Mouse (Mus musculus) midbrain, embryonic 10.5 days (tissue): ENCODE measurements around the gene Tub. TPM values are rescaled to one million over a fixed set of nuclear protein-coding genes. Genes with fewer than 3 reads are reported as not detected.
A peak's percentile ranks its signal among the peaks of the same experiment; 100 is the strongest.

Experiments used
- DNase-seq: peaks from one replicate; pipeline ENCODE4 v3.0.0-alpha.2; 2017; ENCODE audit warnings: low spot score
- H3K27ac ChIP-seq: fragments of 300-500 bp; sonication (generic); replicated peaks from 2 replicates; pipeline ENCODE4 v1.5.1; 2016; ENCODE audit warnings: mild to moderate bottlenecking
- H3K27me3 ChIP-seq: fragments of 300-500 bp; sonication (generic); 2 replicates; pipeline ENCODE4 v1.6.1; 2016; ENCODE audit warnings: low read depth, mild to moderate bottlenecking; ENCODE audit not compliant: poor library complexity, severe bottlenecking
- H3K36me3 ChIP-seq: fragments of 300-500 bp; sonication (generic); 2 replicates; pipeline ENCODE4 v1.6.1; 2016; ENCODE audit warnings: mild to moderate bottlenecking, moderate library complexity
- H3K4me1 ChIP-seq: fragments of 300-500 bp; sonication (generic); 2 replicates; pipeline ENCODE4 v1.6.1; 2016
- H3K4me3 ChIP-seq: fragments of 300-500 bp; sonication (generic); 2 replicates; pipeline ENCODE4 v1.5.1; 2016; ENCODE audit warnings: mild to moderate bottlenecking, moderate library complexity
- H3K9me3 ChIP-seq: fragments of 300-500 bp; sonication (generic); replicated peaks from 2 replicates; pipeline ENCODE4 v1.6.1; 2016; ENCODE audit warnings: mild to moderate bottlenecking
- WGBS: fragments of 180-500 bp; shearing (Covaris S2); methylation state at CpG from one replicate; pipeline ENCODE4 v1.1.7; 2016; 5-methylcytosine and 5-hydroxymethylcytosine counted together
- polyA plus RNA-seq: library from polyadenylated mRNA; unstranded; fragments of >200 nt; fragmentation: Nextera tagmentation; extraction: Ambion mirVana; gene quantifications from 2 replicates; pipeline ENCODE4 v1.2.1, GENCODE M21; 2016

Tub gene
- polyA plus RNA-seq, 1 experiment from 2014 or later: 5.4 TPM

GRCm38 (mm10) chr7:108949301-108949700 is 837 bp upstream of the Tub start:
- Histone ChIP-seq H3K36me3 (peaks cover 19% of the 10 kb centered on the region), H3K27ac (no peak overlapping the region), H3K27me3 (peaks cover 60% of the 10 kb centered on the region), H3K9me3 (no peaks in the 10 kb centered on the region), H3K4me1 (peaks cover 33% of the 10 kb centered on the region), H3K4me3 (no peak overlapping the region)
- 25% methylated on average over 2 of the region's 2 CpGs for WGBS
- DNase-seq: no peak

- Histone ChIP-seq H3K27ac (peak overlapping the region; percentile 59; the same call in 1 of the 2 replicates), H3K27me3 (peaks cover 61% of the 10 kb centered on the region), H3K4me1 (peaks cover 33% of the 10 kb centered on the region), H3K4me3 (peak overlapping the region; percentile 74), H3K9me3 (no peaks in the 10 kb centered on the region), H3K36me3 (peaks cover 6% of the 10 kb centered on the region; the same call in 1 of the 2 replicates)
- WGBS: under 1% methylated on average over 52 of the region's 52 CpGs
- DNase-seq: peak; percentile 47
Measured at GRCm38 (mm10) chr7:108950762-108951331, 709 bp downstream of the Tub start.

DNA sequence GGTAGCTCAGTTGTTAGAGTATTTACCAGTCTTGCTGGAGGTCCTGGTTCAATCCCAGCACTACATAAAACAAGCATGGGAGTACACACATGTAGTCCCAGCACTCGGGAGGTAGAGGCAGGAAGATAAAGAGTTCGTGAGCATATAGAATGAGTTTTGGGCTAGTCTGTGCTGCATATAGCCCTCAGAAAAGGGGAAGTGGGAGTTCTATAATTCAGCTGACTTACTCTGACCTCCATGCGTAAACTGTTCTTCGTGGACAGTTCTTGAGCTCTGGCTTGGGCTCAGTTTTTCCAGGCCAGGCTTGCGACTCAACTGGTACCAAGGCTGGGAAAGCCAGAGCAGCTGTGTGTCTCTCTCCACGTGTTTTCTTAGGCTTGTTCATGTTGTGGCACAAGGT is 2.7 kb downstream of the Tub start:
- H3K4me1 ChIP-seq: peaks cover 33% of the 10 kb centered on the region
- H3K36me3 ChIP-seq: no peaks in the 10 kb centered on the region
- no peak for DNase-seq
- 86% methylated on average over 6 of the region's 6 CpGs for WGBS
- H3K4me3 ChIP-seq: no peak overlapping the region
- no peak overlapping the region for H3K27ac ChIP-seq
- H3K9me3 ChIP-seq: no peaks in the 10 kb centered on the region
- H3K27me3 ChIP-seq: peaks cover 61% of the 10 kb centered on the region

DNA sequence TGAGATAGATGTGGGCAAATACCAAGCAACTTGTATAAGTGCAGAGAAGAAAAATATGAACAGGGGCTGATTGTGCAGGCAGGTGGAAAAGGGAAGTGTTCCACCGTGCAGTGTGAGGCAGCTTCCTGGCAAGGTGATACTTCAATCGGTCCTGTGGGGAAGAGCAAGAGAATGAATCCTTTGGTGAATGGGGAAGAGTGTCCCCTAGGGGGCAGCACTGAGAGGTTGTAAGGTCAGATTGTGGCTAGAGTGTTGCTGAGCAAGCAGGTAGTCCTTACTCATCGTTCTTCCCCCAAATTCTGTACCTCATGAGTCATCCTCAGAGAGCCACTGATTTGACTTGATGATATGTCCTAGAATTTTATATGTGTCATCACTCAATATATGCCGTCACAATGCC is 4.0 kb downstream of the Tub start:
- Histone ChIP-seq H3K27ac (no peak overlapping the region), H3K4me3 (no peak overlapping the region), H3K36me3 (no peaks in the 10 kb centered on the region), H3K27me3 (peaks cover 53% of the 10 kb centered on the region), H3K4me1 (peaks cover 26% of the 10 kb centered on the region), H3K9me3 (no peaks in the 10 kb centered on the region)
- peak; percentile 41 for DNase-seq
- WGBS: 57% methylated on average over 4 of the region's 4 CpGs

DNA sequence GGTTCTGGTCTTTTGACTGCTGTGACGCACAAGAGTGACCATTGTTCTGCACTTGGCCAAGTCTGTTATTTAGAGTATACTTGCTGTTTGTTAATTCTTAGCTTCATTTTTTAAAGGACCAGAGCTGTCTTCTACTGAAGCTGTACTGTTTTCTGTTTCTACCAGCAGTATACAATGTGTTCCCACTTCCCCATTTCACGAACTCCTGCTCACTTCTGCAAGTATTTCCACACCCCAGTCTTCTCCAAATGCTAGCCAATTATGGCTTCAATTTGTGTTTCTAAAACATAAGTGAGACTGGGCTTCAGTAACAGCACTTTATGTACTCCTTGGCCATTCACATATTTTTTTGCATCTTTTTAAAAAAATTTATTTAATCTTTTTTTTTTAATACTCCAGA is 7.6 kb downstream of the Tub start:
- Histone ChIP-seq H3K4me1 (no peaks in the 10 kb centered on the region), H3K9me3 (no peaks in the 10 kb centered on the region), H3K27me3 (peaks cover 19% of the 10 kb centered on the region), H3K36me3 (no peaks in the 10 kb centered on the region), H3K4me3 (no peak overlapping the region), H3K27ac (no peak overlapping the region)
- no peak for DNase-seq
- WGBS: 81% methylated on average over 2 of the region's 2 CpGs

DNA sequence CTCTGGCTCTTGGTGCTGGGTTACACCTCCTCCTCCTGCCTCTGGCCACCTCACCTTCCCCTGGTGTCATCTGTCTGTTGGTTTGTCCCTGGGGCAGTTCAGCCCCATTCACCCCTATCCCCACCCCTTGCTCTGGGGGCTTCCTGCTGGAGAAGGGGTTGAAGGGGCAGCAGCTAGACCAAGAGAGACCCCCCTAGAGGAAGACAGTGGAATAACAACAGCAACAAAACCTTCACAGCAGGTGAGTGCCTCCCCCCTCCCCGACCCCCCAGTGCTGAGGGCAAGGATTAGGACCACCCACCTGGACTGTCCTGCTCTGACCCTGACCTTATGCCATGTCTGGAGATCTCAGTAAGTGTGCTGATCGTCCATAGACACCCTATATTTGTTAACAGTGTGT is 15.8 kb downstream of the Tub start:
- DNase-seq: no peak
- peaks cover 65% of the 10 kb centered on the region for H3K27me3 ChIP-seq
- H3K4me1 ChIP-seq: peaks cover 12% of the 10 kb centered on the region
- no peak overlapping the region for H3K4me3 ChIP-seq
- WGBS: 39% methylated on average over 2 of the region's 2 CpGs
- H3K9me3 ChIP-seq: no peaks in the 10 kb centered on the region
- H3K27ac ChIP-seq: no peak overlapping the region
- no peaks in the 10 kb centered on the region for H3K36me3 ChIP-seq

- no peak overlapping the region for H3K4me3 ChIP-seq
- 35% methylated on average over 7 of the region's 7 CpGs for WGBS
- no peaks in the 10 kb centered on the region for H3K9me3 ChIP-seq
- no peaks in the 10 kb centered on the region for H3K36me3 ChIP-seq
- peaks cover 17% of the 10 kb centered on the region for H3K4me1 ChIP-seq
- no peak overlapping the region for H3K27ac ChIP-seq
- DNase-seq: peak; percentile 50
- H3K27me3 ChIP-seq: peaks cover 74% of the 10 kb centered on the region
Measured at GRCm38 (mm10) chr7:108966742-108967362, 16.7 kb downstream of the Tub start.

DNA sequence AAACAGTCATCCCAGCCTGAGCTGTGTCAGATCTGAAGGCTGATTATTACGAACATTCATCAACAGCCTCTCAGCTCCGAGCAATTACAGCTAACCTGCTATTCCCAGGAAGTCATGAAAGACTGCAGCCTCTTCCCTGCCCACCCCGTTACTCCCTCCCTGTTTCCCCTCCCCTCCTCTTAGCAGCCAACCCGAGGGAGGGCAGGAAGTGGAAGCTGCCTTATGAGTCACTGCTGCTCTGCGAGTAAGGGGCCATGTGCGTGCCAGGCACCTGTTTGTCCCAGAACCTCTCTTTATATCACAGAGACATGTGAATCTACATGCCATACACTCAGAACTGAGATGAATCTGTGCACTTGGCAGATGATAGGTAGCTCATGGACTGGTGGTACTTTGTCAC is 18.1 kb downstream of the Tub start:
- H3K27ac ChIP-seq: no peak overlapping the region
- H3K27me3 ChIP-seq: peaks cover 81% of the 10 kb centered on the region
- H3K9me3 ChIP-seq: no peaks in the 10 kb centered on the region
- no peak overlapping the region for H3K4me3 ChIP-seq
- H3K36me3 ChIP-seq: no peaks in the 10 kb centered on the region
- H3K4me1 ChIP-seq: peaks cover 30% of the 10 kb centered on the region
- DNase-seq: no peak
- WGBS: 66% methylated on average over 6 of the region's 6 CpGs

DNA sequence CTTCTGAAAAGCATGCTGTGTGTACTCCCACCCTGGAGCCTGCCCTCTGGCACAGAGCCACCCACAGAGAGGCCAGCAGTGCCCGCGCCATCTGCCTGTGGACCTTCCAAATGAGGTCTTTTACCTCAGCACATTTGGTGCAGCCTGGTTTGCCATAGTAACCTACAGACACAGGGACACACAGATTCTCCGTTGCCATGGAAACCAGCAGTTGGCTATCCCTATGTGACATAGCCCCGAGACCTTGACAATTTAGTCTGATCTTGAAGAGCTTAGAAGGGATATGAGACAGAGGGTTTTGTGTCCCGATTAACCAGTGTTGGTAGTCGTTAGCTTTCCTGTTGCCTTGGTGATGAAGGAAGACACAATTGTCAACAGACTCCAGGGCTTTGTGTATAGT is 22.1 kb downstream of the Tub start:
- DNase-seq: peak; percentile 75
- H3K27me3 ChIP-seq: peaks cover 96% of the 10 kb centered on the region
- peak overlapping the region; percentile 21 for H3K4me3 ChIP-seq
- no peaks in the 10 kb centered on the region for H3K36me3 ChIP-seq
- H3K9me3 ChIP-seq: no peaks in the 10 kb centered on the region
- peaks cover 22% of the 10 kb centered on the region for H3K4me1 ChIP-seq
- 36% methylated on average over 6 of the region's 6 CpGs for WGBS
- H3K27ac ChIP-seq: peak overlapping the region; percentile 63; the same call in 1 of the 2 replicates

GRCm38 (mm10) chr7:108985934-108986708 is 36.0 kb downstream of the Tub start:
- Histone ChIP-seq H3K36me3 (no peaks in the 10 kb centered on the region), H3K9me3 (no peaks in the 10 kb centered on the region), H3K27me3 (no peaks in the 10 kb centered on the region), H3K4me3 (no peak overlapping the region), H3K4me1 (no peaks in the 10 kb centered on the region), H3K27ac (no peak overlapping the region)
- no peak for DNase-seq
- WGBS: 75% methylated on average over 3 of the region's 3 CpGs

DNA sequence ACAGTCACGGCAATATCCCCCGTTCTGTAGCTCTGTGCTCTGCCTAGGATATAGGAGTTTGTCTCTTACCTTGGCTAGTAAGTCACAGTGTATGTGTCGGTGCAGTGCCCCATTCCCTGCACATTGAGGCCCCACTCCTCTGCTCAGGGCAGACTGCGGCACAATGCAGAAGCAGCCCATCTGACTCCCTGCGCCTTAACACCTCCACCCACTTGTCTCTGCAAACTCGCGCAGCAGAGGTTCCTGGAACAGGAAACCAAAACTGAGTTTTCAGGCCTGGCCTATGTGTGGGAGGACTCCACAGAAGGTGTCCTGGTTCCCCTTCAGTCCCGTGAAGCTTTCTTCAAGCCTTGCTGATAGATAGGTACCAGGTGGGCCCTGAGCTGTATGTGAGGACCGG is 41.1 kb downstream of the Tub start:
- no peaks in the 10 kb centered on the region for H3K4me1 ChIP-seq
- no peaks in the 10 kb centered on the region for H3K36me3 ChIP-seq
- no peak for DNase-seq
- H3K27ac ChIP-seq: no peak overlapping the region
- H3K4me3 ChIP-seq: no peak overlapping the region
- no peaks in the 10 kb centered on the region for H3K27me3 ChIP-seq
- WGBS: 93% methylated on average over 9 of the region's 9 CpGs
- H3K9me3 ChIP-seq: no peaks in the 10 kb centered on the region

DNA sequence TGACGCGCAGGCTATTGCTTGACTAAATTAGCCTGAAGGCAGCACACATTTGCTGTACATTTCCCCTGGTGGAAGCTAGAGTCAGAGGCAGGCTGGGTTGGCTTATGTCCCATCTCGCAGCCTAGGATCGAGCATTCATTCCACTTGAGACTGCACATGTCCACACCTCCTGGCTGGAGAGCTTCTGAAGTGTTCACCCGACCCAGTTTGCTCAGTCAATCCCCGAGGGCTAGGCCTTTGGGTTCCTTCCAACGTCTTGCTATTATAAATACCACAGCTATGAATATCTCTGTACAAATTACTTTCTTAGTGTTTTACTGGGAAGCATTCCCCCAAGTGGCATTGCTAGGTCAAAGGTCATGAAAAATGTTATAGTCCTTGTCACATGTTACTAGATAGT is 43.1 kb downstream of the Tub start:
- no peak overlapping the region for H3K4me3 ChIP-seq
- 85% methylated on average over 7 of the region's 7 CpGs for WGBS
- no peaks in the 10 kb centered on the region for H3K9me3 ChIP-seq
- DNase-seq: no peak
- no peaks in the 10 kb centered on the region for H3K4me1 ChIP-seq
- no peak overlapping the region for H3K27ac ChIP-seq
- no peaks in the 10 kb centered on the region for H3K27me3 ChIP-seq
- H3K36me3 ChIP-seq: no peaks in the 10 kb centered on the region

GRCm38 (mm10) chr7:108993881-108994291 is 43.7 kb downstream of the Tub start:
- Histone ChIP-seq H3K9me3 (no peaks in the 10 kb centered on the region), H3K27me3 (no peaks in the 10 kb centered on the region), H3K4me1 (no peaks in the 10 kb centered on the region), H3K36me3 (no peaks in the 10 kb centered on the region), H3K4me3 (no peak overlapping the region), H3K27ac (no peak overlapping the region)
- 93% methylated on average over 3 of the region's 3 CpGs for WGBS
- no peak for DNase-seq
